ENCODE assay signal across 20 mouse cellular contexts in genomic region chr1:57911561-57911960, GRCm38 (mm10).
"Had no signal": no experiment of that assay in that cellular context is flagged by ENCODE, and none has a peak within 500 bp of the region (broad histone marks: within the 10 kb centered on the region; RNA-seq: fewer than 3 reads in every experiment).

No protein-coding gene starts in this region.

- H3K9me3 ChIP-seq: liver, embryonic 15.5 days; lung, embryonic 15.5 days; midbrain, embryonic 13.5 days; neural tube, embryonic 12.5 days; stomach, embryonic 15.5 days had no signal

- H3K36me3 ChIP-seq: liver, embryonic 15.5 days; neural tube, embryonic 12.5 days had no signal

- DNase-seq: liver, postnatal 0 days; lung, adult 2 months; lung, postnatal 14 days; lung, postnatal 36 days; right cerebral cortex, postnatal 14 days; thymus, adult 2 months; thymus, postnatal 25 days; thymus, postnatal 4 days had no signal

- ATAC-seq: liver, postnatal 0 days; lung, postnatal 0 days; midbrain, embryonic 13.5 days; midbrain, embryonic 16.5 days had no signal

- H3K27me3 ChIP-seq: liver, embryonic 15.5 days; lung, embryonic 15.5 days; midbrain, embryonic 13.5 days; neural tube, embryonic 12.5 days; stomach, embryonic 15.5 days had no signal

- H3K27ac ChIP-seq: liver, embryonic 15.5 days; lung, embryonic 15.5 days; macrophage; midbrain, embryonic 13.5 days; neural tube, embryonic 12.5 days; stomach, embryonic 15.5 days; stomach, postnatal 0 days had no signal

- H3K9ac ChIP-seq: liver, embryonic 15.5 days; liver, postnatal 0 days; lung, embryonic 15.5 days; midbrain, embryonic 13.5 days; neural tube, embryonic 12.5 days; stomach, embryonic 15.5 days had no signal

- H3K4me1 ChIP-seq: liver, embryonic 15.5 days; lung, embryonic 15.5 days; megakaryocyte, embryonic 14.5 days; midbrain, embryonic 13.5 days; neural tube, embryonic 12.5 days; stomach, embryonic 15.5 days had no signal

- H3K4me3 ChIP-seq: liver, embryonic 15.5 days; lung, embryonic 15.5 days; megakaryocyte, embryonic 14.5 days; midbrain, embryonic 13.5 days; myocyte; neural tube, embryonic 12.5 days; stomach, embryonic 15.5 days had no signal

- H3K4me2 ChIP-seq: liver, embryonic 15.5 days; lung, embryonic 15.5 days; midbrain, embryonic 11.5 days; midbrain, embryonic 13.5 days; neural tube, embryonic 12.5 days; stomach, embryonic 15.5 days had no signal
